Mouse (Mus musculus) megakaryocyte, embryonic 14.5 days (primary cell): ENCODE results near the gene Dennd1b. TPM values are rescaled to one million over a fixed set of nuclear protein-coding genes. Genes with fewer than 3 reads are reported as not detected.

Experiments
- H3K27me3 ChIP-seq: replicated peaks from 2 replicates; pipeline ENCODE3; 2012; ENCODE audit warnings: inconsistent platforms
- H3K36me3 ChIP-seq: replicated peaks from 2 replicates; pipeline ENCODE3; 2012; ENCODE audit warnings: low read length, inconsistent platforms, mixed read lengths
- H3K4me1 ChIP-seq: 2 replicates; pipeline ENCODE4 v1.6.1; 2012; ENCODE audit warnings: inconsistent platforms
- H3K4me3 ChIP-seq: replicated peaks from 2 replicates; pipeline ENCODE3; 2012; ENCODE audit warnings: moderate library complexity, mild to moderate bottlenecking, inconsistent platforms
- H3K9me3 ChIP-seq: 2 replicates; pipeline ENCODE4 v1.6.1; 2012; ENCODE audit warnings: inconsistent platforms
- FLI1 ChIP-seq: IDR thresholded peaks from 2 replicates; pipeline ENCODE4 v1.6.1; 2012; ENCODE audit warnings: low read length, inconsistent platforms, mixed read lengths
- GATA1 ChIP-seq: IDR thresholded peaks from 3 replicates; pipeline ENCODE4 v1.6.1; 2012; ENCODE audit warnings: mixed read lengths, low read length, inconsistent platforms, borderline replicate concordance
- polyA plus RNA-seq: library from polyadenylated mRNA; stranded (reverse); fragments of >175 nt; gene quantifications from 2 replicates; pipeline ENCODE4 v1.2.3, GENCODE M21; 2012; ENCODE audit warnings: low replicate concordance; ENCODE audit not compliant: insufficient read depth

Dennd1b gene
- polyA plus RNA-seq, 1 experiment = 0.79 TPM

DNA sequence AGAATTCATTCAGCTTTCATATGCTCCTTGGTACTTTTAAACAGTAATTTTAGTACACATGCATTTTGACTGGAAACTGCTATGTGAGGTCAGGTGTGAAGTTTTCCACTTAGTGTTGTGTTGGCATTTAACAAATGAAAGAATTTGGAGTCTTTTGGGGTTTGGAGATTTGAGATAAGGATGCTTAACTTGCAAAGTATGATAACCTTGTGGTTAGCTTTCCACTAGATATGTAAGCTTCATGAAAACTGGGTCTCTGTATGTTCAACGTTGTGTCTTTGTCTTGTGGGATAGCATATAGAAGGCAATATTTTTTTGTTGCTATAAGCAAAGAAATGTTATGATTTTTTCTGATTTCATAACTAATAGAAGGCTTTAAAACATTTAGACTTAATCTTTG lies 114.8 kb downstream of the Dennd1b start:
- no peak overlapping the region for H3K4me3 ChIP-seq
- H3K27me3 ChIP-seq = no peaks in the 10 kb centered on the region
- TF ChIP-seq GATA1 (no peak), FLI1 (no peak)
- peaks cover 58% of the 10 kb centered on the region for H3K4me1 ChIP-seq
- peaks cover 3% of the 10 kb centered on the region for H3K9me3 ChIP-seq
- H3K36me3 ChIP-seq = peaks cover 11% of the 10 kb centered on the region

- Histone ChIP-seq H3K4me1 (peaks cover 53% of the 10 kb centered on the region), H3K9me3 (peaks cover 3% of the 10 kb centered on the region), H3K4me3 (no peak overlapping the region), H3K27me3 (no peaks in the 10 kb centered on the region), H3K36me3 (peaks cover 8% of the 10 kb centered on the region)
- TF ChIP-seq GATA1 (no peak), FLI1 (no peak)
These were observed 115.8 kb downstream of the Dennd1b start for GRCm38 (mm10) chr1:139079000-139079399.

DNA sequence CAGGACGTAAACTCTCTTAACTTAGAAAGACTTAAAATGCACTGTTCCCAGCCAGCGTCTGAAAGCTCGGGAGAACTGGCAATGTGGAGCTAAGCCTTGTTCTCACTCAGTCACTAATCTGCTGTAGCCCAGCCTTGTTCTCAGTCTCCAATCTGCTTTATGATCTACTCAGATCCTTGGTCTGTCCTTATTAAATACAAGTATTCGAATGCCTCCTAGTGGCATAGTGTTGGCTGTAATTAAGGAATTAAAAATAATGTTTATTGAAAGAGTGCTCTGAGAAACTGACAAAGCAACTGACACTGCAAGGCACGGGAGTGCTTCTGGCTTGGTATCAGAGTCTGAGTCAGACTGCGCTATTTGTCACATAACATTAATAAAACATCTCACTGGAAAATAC lies 116.3 kb downstream of the Dennd1b start:
- no peak overlapping the region for H3K4me3 ChIP-seq
- no peaks in the 10 kb centered on the region for H3K27me3 ChIP-seq
- no peak for TF ChIP-seq GATA1
- no peak for TF ChIP-seq FLI1

DNA sequence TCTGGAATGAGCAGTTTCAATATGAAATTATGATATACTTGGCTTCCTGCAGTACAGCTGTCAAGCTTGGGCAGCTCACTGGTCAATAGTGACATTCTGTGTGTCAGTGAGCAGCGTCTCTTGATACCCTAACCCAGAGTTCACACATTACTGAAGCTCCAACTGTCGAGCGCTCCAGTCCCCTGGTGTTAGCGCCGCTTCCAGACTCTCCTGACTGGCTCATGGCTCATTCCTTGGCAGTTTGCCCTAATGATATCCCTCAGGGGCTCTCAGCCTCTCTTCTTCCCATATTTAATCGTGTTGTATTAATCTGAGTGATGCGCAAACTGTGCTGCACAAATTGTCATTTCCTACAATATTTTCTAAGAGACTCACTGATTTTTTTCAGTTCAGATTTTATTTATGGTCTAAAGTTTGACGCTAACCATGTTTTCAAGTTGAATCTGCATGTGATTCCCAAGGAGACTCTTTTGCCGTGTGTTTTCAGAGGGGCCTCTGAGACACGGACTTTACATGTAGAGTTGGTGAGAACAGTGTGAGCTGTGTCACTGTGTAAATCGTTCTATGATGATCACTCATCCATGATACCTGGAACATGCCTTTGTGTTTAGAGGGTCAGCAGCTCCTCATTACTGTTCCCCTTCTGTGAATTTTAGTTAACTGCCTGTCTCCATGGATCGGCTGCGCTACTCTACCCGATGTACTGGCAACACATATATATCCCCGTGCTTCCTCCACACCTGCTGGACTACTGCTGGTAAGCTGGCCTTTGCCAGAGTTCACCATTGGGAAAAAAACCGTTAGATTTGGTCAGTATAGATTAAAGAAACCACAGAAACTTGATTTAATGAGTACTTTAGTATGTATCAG lies 117.5 kb downstream of the Dennd1b start:
- H3K9me3 ChIP-seq = no peaks in the 10 kb centered on the region
- H3K4me1 ChIP-seq = peaks cover 35% of the 10 kb centered on the region
- no peak overlapping the region for H3K4me3 ChIP-seq
- no peak for TF ChIP-seq GATA1
- no peak for TF ChIP-seq FLI1
- peaks cover 3% of the 10 kb centered on the region for H3K36me3 ChIP-seq
- no peaks in the 10 kb centered on the region for H3K27me3 ChIP-seq

More for the DNA sequence above, 116.3 kb downstream of the Dennd1b start:
- Histone ChIP-seq H3K9me3 (no peaks in the 10 kb centered on the region), H3K36me3 (peaks cover 3% of the 10 kb centered on the region), H3K4me1 (peaks cover 48% of the 10 kb centered on the region)

DNA sequence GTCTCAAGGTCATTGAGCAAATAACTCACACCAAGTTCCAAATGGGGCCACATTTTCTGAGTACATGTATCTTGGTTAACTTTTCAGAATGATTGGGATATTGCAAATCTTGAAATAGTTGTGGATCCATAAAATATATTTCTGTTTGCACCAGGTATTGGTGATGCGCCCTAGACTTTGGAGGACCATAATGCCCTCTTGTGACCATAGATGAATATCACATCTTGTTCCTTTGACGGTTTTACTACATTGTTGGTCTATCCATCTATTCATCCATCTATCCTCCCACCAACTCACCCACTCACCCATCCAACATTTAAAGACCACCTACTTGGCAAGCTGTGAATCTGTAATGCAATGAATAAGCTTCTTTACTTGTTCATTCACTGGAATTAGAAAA lies 120.1 kb downstream of the Dennd1b start:
- H3K4me3 ChIP-seq = no peak overlapping the region
- H3K4me1 ChIP-seq = peaks cover 15% of the 10 kb centered on the region
- H3K27me3 ChIP-seq = no peaks in the 10 kb centered on the region
- TF ChIP-seq FLI1 = no peak
- H3K9me3 ChIP-seq = no peaks in the 10 kb centered on the region
- H3K36me3 ChIP-seq = peaks cover 3% of the 10 kb centered on the region

GRCm38 (mm10) chr1:139087564-139087963 lies 124.3 kb downstream of the Dennd1b start:
- no peaks in the 10 kb centered on the region for H3K27me3 ChIP-seq
- TF ChIP-seq GATA1 (no peak), FLI1 (no peak)
- no peak overlapping the region for H3K4me3 ChIP-seq
- no peaks in the 10 kb centered on the region for H3K9me3 ChIP-seq
- peaks cover 6% of the 10 kb centered on the region; the same call in 1 of the 2 replicates for H3K4me1 ChIP-seq
- H3K36me3 ChIP-seq = peaks cover 6% of the 10 kb centered on the region

DNA sequence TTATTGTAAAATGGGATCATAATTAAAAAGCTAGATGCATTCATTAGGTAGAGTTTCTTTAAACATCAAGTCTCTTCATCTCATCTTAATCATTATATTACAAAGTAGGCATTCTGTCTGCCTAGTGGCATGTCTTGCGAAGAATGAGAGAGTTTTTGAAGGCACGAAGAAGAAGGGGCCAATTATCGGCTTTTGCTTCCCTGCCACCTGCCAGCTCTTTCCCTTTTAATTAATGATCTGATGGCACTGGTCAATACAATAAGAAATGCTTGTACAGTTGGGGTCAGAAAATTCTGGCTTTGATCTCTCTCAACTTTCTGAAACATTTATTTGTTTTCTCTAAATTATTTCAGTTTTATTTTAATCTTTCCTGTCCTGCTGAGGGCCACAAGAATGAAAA lies 127.5 kb downstream of the Dennd1b start:
- TF ChIP-seq GATA1 (no peak), FLI1 (no peak)
- Histone ChIP-seq H3K36me3 (peaks cover 8% of the 10 kb centered on the region), H3K4me3 (no peak overlapping the region), H3K27me3 (no peaks in the 10 kb centered on the region), H3K4me1 (peaks cover 3% of the 10 kb centered on the region; the same call in 1 of the 2 replicates), H3K9me3 (no peaks in the 10 kb centered on the region)

DNA sequence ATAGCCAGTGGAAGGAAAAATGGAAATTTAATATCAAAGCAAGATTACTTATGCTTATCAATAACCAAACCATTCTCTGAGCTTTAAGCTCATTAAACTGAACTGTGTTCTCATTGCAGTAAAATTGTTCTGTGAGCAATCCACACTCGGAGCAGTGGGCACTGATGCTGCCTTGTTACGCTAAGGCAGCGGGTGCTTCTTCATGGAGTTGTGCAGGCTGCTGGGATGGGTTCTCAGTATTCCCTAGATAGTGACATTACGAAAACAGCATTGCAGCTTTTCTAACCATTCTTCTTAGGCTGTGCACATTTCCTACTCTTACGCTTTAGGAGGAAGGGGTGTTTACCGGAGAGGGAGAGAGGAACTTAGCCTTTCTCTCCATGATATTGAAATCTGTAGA lies 128.5 kb downstream of the Dennd1b start:
- Histone ChIP-seq H3K4me3 (no peak overlapping the region), H3K36me3 (peaks cover 14% of the 10 kb centered on the region), H3K9me3 (no peaks in the 10 kb centered on the region), H3K27me3 (no peaks in the 10 kb centered on the region), H3K4me1 (peaks cover 3% of the 10 kb centered on the region; the same call in 1 of the 2 replicates)
- no peak for TF ChIP-seq GATA1
- no peak for TF ChIP-seq FLI1

DNA sequence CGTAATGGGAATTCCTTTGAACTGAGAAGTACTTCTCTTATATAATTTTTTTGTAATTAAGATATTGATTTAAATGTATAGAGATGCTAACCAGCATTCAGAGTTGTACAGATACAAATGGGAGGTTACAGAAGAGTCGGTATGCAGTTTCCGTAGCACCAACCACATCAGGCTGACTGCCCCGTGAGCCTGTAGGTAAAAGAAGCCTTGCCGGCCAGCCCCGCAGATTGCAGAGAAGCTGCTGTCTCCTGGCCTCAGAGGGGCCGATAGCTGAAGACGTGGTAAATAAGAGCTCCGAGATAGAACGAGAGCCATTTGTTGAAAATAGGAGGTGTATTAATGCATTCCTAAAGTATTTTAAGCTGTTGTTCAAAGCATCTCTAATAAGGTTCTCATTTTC lies 128.9 kb downstream of the Dennd1b start:
- peaks cover 16% of the 10 kb centered on the region for H3K36me3 ChIP-seq
- TF ChIP-seq FLI1 (no peak), GATA1 (no peak)
- peaks cover 3% of the 10 kb centered on the region; the same call in 1 of the 2 replicates for H3K4me1 ChIP-seq
- no peaks in the 10 kb centered on the region for H3K27me3 ChIP-seq
- H3K9me3 ChIP-seq = no peaks in the 10 kb centered on the region
- H3K4me3 ChIP-seq = no peak overlapping the region

DNA sequence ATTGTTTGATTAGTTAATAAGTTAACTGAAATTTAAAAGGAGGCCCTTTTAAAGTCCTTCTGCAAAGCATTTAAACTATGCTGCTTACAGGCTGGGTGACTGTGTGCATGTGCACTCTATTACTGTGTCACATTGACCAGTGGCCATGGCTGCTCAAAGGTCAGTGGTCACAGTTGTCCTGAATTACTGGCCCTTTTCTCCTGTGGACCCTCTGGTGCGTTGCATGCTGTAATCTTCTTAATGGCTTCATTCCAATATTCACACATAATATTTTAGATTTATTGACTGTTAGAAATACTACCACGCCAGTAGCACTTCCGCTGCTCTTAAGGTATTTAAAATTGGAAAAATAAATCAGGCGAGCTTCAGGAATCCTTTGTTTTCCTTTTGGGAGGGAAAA lies 129.5 kb downstream of the Dennd1b start:
- Histone ChIP-seq H3K4me3 (no peak overlapping the region), H3K36me3 (peaks cover 19% of the 10 kb centered on the region), H3K4me1 (peaks cover under 1% of the 10 kb centered on the region; the same call in 1 of the 2 replicates), H3K9me3 (no peaks in the 10 kb centered on the region), H3K27me3 (no peaks in the 10 kb centered on the region)
- TF ChIP-seq GATA1 = no peak
- no peak for TF ChIP-seq FLI1
